Mouse (Mus musculus): ENCODE measurements around the gene Hspg2. TPM values are rescaled to one million over a fixed set of nuclear protein-coding genes. Genes with fewer than 3 reads are reported as not detected.

Hspg2 gene
- total and polyA plus RNA-seq, 3 experiments, result 1.3 to 14.0 (median 5.5) TPM

- no peaks in the 10 kb centered on the region for H3K36me3 ChIP-seq (replicated peaks in 1 of 2; ENCODE audit: control insufficient read depth in 1 of 2, insufficient read depth in 1 of 2, low read length in 1 of 2)
- H3K9me3 ChIP-seq (replicated peaks; ENCODE audit: low read length), result no peaks in the 10 kb centered on the region
- TF ChIP-seq BHLHE40 (IDR thresholded peaks at IDR 0.05; ENCODE audit: low read depth, low read length) (no peak), ZKSCAN1 (IDR thresholded peaks at IDR 0.05; ENCODE audit: borderline replicate concordance, low read depth, low read length) (no peak), USF1 (IDR thresholded peaks at IDR 0.05; ENCODE audit: low read depth, low read length) (no peak), ZMIZ1 (IDR thresholded peaks at IDR 0.05; ENCODE audit: low read depth, low read length) (no peak), CHD2 (IDR thresholded peaks at IDR 0.05; ENCODE audit: low read length) (no peak), MYC (IDR thresholded peaks at IDR 0.05; ENCODE audit: low read depth, low read length) (no peak), USF2 (conservative IDR thresholded peaks at IDR 0.05; ENCODE audit: low read depth, low read length) (no peak), ZNF384 (IDR thresholded peaks at IDR 0.05; ENCODE audit: low read depth, low read length) (no peak), UBTF (IDR thresholded peaks at IDR 0.05; ENCODE audit: low read depth, low read length) (no peak), CHD1 (IDR thresholded peaks at IDR 0.05; ENCODE audit: low read depth, low read length) (no peak), RAD21 (IDR thresholded peaks at IDR 0.05; ENCODE audit: low read depth, low read length) (no peak), TBP (conservative IDR thresholded peaks at IDR 0.05; ENCODE audit: low read depth, low read length) (no peak), POLR2A (IDR thresholded peaks at IDR 0.05; ENCODE audit: low read depth, low read length) (no peak)
- no peak overlapping the region for H3K4me3 ChIP-seq (replicated peaks in 1 of 3; ENCODE audit: low read depth in 2 of 3, low read length in 2 of 3, poor library complexity in 1 of 3)
- peaks cover 11 to 26% of the 10 kb centered on the region in 2 experiments for H3K4me1 ChIP-seq (ENCODE audit: control insufficient read depth in 1 of 2, insufficient read depth in 2 of 2)
- dilution Hi-C loops (cut with MboI; ENCODE audit: extremely low pct_ligation_motif_present, extremely low pct_unique_long_range_greater_than_20kb, low sequenced_read_pairs), result no loop called here
- H3K27ac ChIP-seq (ENCODE audit: insufficient read depth, low read depth), result no peak overlapping the region
- in situ Hi-C loops (cut with MboI; ENCODE audit: low pct_ligation_motif_present, low pct_unique_long_range_greater_than_20kb, low sequenced_read_pairs), result loop anchor here (5.0 kb wide), 1 partner anchor 37 kb away; no protein-coding TSS in a partner anchor
- peaks cover 24% of the 10 kb centered on the region for H3K27me3 ChIP-seq (replicated peaks)
- H3K9ac ChIP-seq (ENCODE audit: insufficient read depth, low read depth), result no peak overlapping the region
- H3K4me2 ChIP-seq (ENCODE audit: insufficient read depth, low read depth, poor library complexity, severe bottlenecking), result no peak overlapping the region
- no peaks in the 10 kb centered on the region for H3K79me2 ChIP-seq (replicated peaks; ENCODE audit: control insufficient read depth, extremely low read depth, insufficient read depth, poor library complexity, severe bottlenecking)
- no peak for DNase-seq (ENCODE audit: extremely low read depth)
Measured at GRCm38 (mm10) chr4:137465125-137465787, 3.3 kb upstream of the Hspg2 start.

- H3K79me2 ChIP-seq (replicated peaks; ENCODE audit: control insufficient read depth, extremely low read depth, insufficient read depth, poor library complexity, severe bottlenecking), result no peaks in the 10 kb centered on the region
- no peak overlapping the region for H3K4me3 ChIP-seq (replicated peaks in 1 of 3; ENCODE audit: low read depth in 2 of 3, low read length in 2 of 3, poor library complexity in 1 of 3)
- dilution Hi-C loops (cut with MboI; ENCODE audit: extremely low pct_ligation_motif_present, extremely low pct_unique_long_range_greater_than_20kb, low sequenced_read_pairs), result no loop called here
- H3K4me1 ChIP-seq (ENCODE audit: control insufficient read depth in 1 of 2, insufficient read depth in 2 of 2), result peaks cover 11 to 31% of the 10 kb centered on the region in 2 experiments
- TF ChIP-seq EP300 (IDR thresholded peaks at IDR 0.05; ENCODE audit: low read length) (no peak), TCF12 (IDR thresholded peaks at IDR 0.05; ENCODE audit: low read depth, low read length) (no peak), RCOR1 (conservative IDR thresholded peaks at IDR 0.05; ENCODE audit: low read depth, low read length) (no peak), ETS1 (conservative IDR thresholded peaks at IDR 0.05; ENCODE audit: low read depth, low read length) (no peak), ELF1 (IDR thresholded peaks at IDR 0.05; ENCODE audit: low read depth, low read length) (no peak), UBTF (IDR thresholded peaks at IDR 0.05; ENCODE audit: low read depth, low read length) (no peak), IRF4 (IDR thresholded peaks at IDR 0.05; ENCODE audit: low read depth, low read length) (no peak), TBP (conservative IDR thresholded peaks at IDR 0.05; ENCODE audit: low read depth, low read length) (no peak), USF2 (conservative IDR thresholded peaks at IDR 0.05; ENCODE audit: low read depth, low read length) (no peak), PAX5 (IDR thresholded peaks at IDR 0.05; ENCODE audit: low read length) (no peak), E2F4 (IDR thresholded peaks at IDR 0.05; ENCODE audit: insufficient replicate concordance, low read depth, low read length) (no peak), NELFE (IDR thresholded peaks at IDR 0.05; ENCODE audit: low read depth, low read length) (no peak), HCFC1 (IDR thresholded peaks at IDR 0.05; ENCODE audit: low read depth, low read length) (no peak), JUN (IDR thresholded peaks at IDR 0.05; ENCODE audit: insufficient read depth, low read depth, low read length) (no peak), KAT2A (IDR thresholded peaks at IDR 0.05; ENCODE audit: insufficient replicate concordance, low read length) (no peak), CTCF (conservative IDR thresholded peaks at IDR 0.05 in 1 of 2, IDR thresholded peaks at IDR 0.05 in 1 of 2; ENCODE audit: low read depth in 2 of 2, low read length in 2 of 2) (no peak), ZNF384 (IDR thresholded peaks at IDR 0.05; ENCODE audit: low read depth, low read length) (no peak), POLR2A (IDR thresholded peaks at IDR 0.05; ENCODE audit: low read depth, low read length) (no peak), MYC (IDR thresholded peaks at IDR 0.05; ENCODE audit: low read depth, low read length) (no peak)
- peaks cover 24% of the 10 kb centered on the region for H3K27me3 ChIP-seq (replicated peaks)
- no peak overlapping the region for H3K27ac ChIP-seq (ENCODE audit: insufficient read depth, low read depth)
- no peaks in the 10 kb centered on the region for H3K9me3 ChIP-seq (replicated peaks; ENCODE audit: low read length)
- in situ Hi-C loops (cut with MboI; ENCODE audit: low pct_ligation_motif_present, low pct_unique_long_range_greater_than_20kb, low sequenced_read_pairs), result loop anchor here (5.0 kb wide), 1 partner anchor 35 kb away; no protein-coding TSS in a partner anchor
- no peak for DNase-seq (ENCODE audit: extremely low read depth)
- peaks cover 0 to 3% of the 10 kb centered on the region in 2 experiments for H3K36me3 ChIP-seq (replicated peaks in 1 of 2; ENCODE audit: control insufficient read depth in 1 of 2, insufficient read depth in 1 of 2, low read length in 1 of 2)
- no peak overlapping the region for H3K9ac ChIP-seq (ENCODE audit: insufficient read depth, low read depth)
- H3K4me2 ChIP-seq (ENCODE audit: insufficient read depth, low read depth, poor library complexity, severe bottlenecking), result no peak overlapping the region
Measured at GRCm38 (mm10) chr4:137466991-137467390, 1.6 kb upstream of the Hspg2 start.

All from CH12.LX (cell line).